24 mouse cellular contexts compared by ENCODE assay signal in the genomic region with DNA sequence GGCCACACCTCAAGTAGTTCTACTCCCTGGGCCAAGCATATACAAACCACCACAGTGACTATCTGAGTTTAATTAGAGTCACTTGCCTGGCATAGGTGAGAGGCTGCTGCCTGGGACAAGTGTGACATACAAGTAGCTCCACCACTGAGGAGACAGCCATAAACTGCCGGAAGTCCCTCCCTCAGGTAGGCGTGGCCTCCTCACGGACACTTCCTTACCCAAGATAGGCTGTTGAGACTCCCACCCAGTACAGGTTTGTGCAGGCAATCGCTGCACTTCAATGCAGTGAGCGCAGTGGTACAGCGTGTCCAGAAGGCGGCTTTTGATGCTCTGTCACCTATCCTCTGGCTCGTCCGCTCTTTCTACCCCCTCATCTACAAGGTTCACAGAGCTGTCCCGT. TPM values are rescaled to one million over a fixed set of nuclear protein-coding genes. Genes with fewer than 3 reads are reported as not detected.
DNase-seq lines count a peak whose midpoint lies in the region; ATAC-seq and TF ChIP-seq lines count a peak whose summit lies in the region.
"Had no signal": no experiment of that assay in that cellular context is flagged by ENCODE, and none has a peak within 500 bp of the region (broad histone marks: within the 10 kb centered on the region; RNA-seq: fewer than 3 reads in every experiment).

No protein-coding gene starts in this region.

- no peaks in the 10 kb centered on the region for H3K36me3 ChIP-seq in forebrain, embryonic 16.5 days (ENCODE audit: control insufficient read depth, insufficient read depth)
- H3K36me3 ChIP-seq in forebrain, embryonic 11.5 days (ENCODE audit: control insufficient read depth, insufficient read depth, low read length), result no peaks in the 10 kb centered on the region
- no peaks in the 10 kb centered on the region for H3K36me3 ChIP-seq in ES-E14 (ENCODE audit: control insufficient read depth, insufficient read depth, low read length, poor library complexity, severe bottlenecking)
- H3K36me3 ChIP-seq: embryonic facial prominence, embryonic 10.5 days; heart, embryonic 10.5 days; heart, embryonic 15.5 days; hindbrain, embryonic 13.5 days had no signal

- 63% methylated on average over 10 of the region's 10 CpGs for WGBS in forebrain, embryonic 16.5 days
- WGBS in forebrain, embryonic 11.5 days, result 68% methylated on average over 10 of the region's 10 CpGs
- 56% methylated on average over 10 of the region's 10 CpGs for WGBS in lung, adult 2 months

- no peak for DNase-seq in forebrain, embryonic 11.5 days (ENCODE audit: low spot score)
- peak; percentile 10 for DNase-seq in CD4-positive helper T cell, adult 2 months (ENCODE audit: low read depth, low spot score)
- peak; percentile 78 for DNase-seq in ES-E14 (ENCODE audit: low read depth, low spot score)
- DNase-seq in lung, adult 2 months, result no peak
- DNase-seq in embryo, embryonic 10.5 days (ENCODE audit: low spot score), result no peak
- no peak for DNase-seq in heart, adult 11 months
- DNase-seq: adrenal gland, postnatal 14 days; cerebellum, adult 18-20 months; cerebellum, adult 9-11 months; cerebellum, postnatal 36 days; gastrocnemius, postnatal 36 days; heart, adult 18-20 months; heart, postnatal 14 days; kidney, adult 18-20 months had no signal

- no peak overlapping the region for H3K9ac ChIP-seq in forebrain, embryonic 16.5 days (replicated peaks; ENCODE audit: low read depth, low read length)
- no peak overlapping the region for H3K9ac ChIP-seq in forebrain, embryonic 11.5 days (ENCODE audit: low read length)
- H3K9ac ChIP-seq in ES-E14 (ENCODE audit: insufficient read depth, low read depth, low read length, poor library complexity, severe bottlenecking), result peak overlapping the region; percentile 39; the same call in 1 of the 2 replicates
- H3K9ac ChIP-seq: heart, embryonic 15.5 days; hindbrain, embryonic 13.5 days had no signal

- no peaks in the 10 kb centered on the region for H3K4me1 ChIP-seq in forebrain, embryonic 16.5 days (replicated peaks; ENCODE audit: control insufficient read depth, insufficient read depth, low read length)
- H3K4me1 ChIP-seq in forebrain, embryonic 11.5 days (replicated peaks; ENCODE audit: control insufficient read depth, insufficient read depth, low read length), result peaks cover 3% of the 10 kb centered on the region; the same call in 1 of the 2 replicates
- peaks cover 3 to 6% of the 10 kb centered on the region in 2 experiments; a peak in 2 of 4 replicates for H3K4me1 ChIP-seq in ES-E14 (ENCODE audit: control insufficient read depth in 2 of 2, insufficient read depth in 2 of 2, low read length in 2 of 2, poor library complexity in 1 of 2)
- no peaks in the 10 kb centered on the region for H3K4me1 ChIP-seq in lung, adult 2 months (ENCODE audit: control insufficient read depth, insufficient read depth, low read length)
- H3K4me1 ChIP-seq: heart, embryonic 15.5 days; hindbrain, embryonic 13.5 days had no signal

- no peak overlapping the region for H3K4me3 ChIP-seq in forebrain, embryonic 16.5 days (replicated peaks; ENCODE audit: low read length)
- no peak overlapping the region for H3K4me3 ChIP-seq in forebrain, embryonic 11.5 days (ENCODE audit: low read depth, low read length)
- peak overlapping the region in 1 of 2 experiments; percentile 55; a peak in 2 of 4 replicates for H3K4me3 ChIP-seq in ES-E14 (ENCODE audit: insufficient read depth in 1 of 2, low read depth in 1 of 2, low read length in 2 of 2, poor library complexity in 1 of 2, severe bottlenecking in 1 of 2)
- H3K4me3 ChIP-seq in lung, adult 2 months (replicated peaks; ENCODE audit: extremely low read depth, low read depth, low read length), result no peak overlapping the region
- H3K4me3 ChIP-seq: embryonic facial prominence, embryonic 10.5 days; heart, embryonic 10.5 days; heart, embryonic 15.5 days; hindbrain, embryonic 13.5 days had no signal

- TF ChIP-seq POLR2A in lung, adult 2 months (IDR thresholded peaks at IDR 0.05; ENCODE audit: borderline replicate concordance, extremely low read depth, low read depth, low read length), result no peak

- ATAC-seq in forebrain, embryonic 16.5 days, result peak; percentile 38; the same call in 1 of the 2 replicates
- ATAC-seq in forebrain, embryonic 11.5 days (replicated peaks; ENCODE audit: low FRiP score), result no peak
- ATAC-seq: forebrain, embryonic 14.5 days; hindbrain, postnatal 0 days had no signal

- no peak overlapping the region for H3K27ac ChIP-seq in forebrain, embryonic 16.5 days (ENCODE audit: low read length)
- H3K27ac ChIP-seq in forebrain, embryonic 11.5 days (ENCODE audit: low read depth, low read length), result no peak overlapping the region
- H3K27ac ChIP-seq in ES-E14 (ENCODE audit: insufficient read depth, low read depth, low read length, poor library complexity, severe bottlenecking), result no peak overlapping the region
- H3K27ac ChIP-seq: embryonic facial prominence, embryonic 10.5 days; heart, embryonic 10.5 days; heart, embryonic 15.5 days; hindbrain, embryonic 13.5 days; hindbrain, postnatal 0 days had no signal

- in situ Hi-C loops in ES-E14 (cut with MboI; ENCODE audit: low sequenced_read_pairs in 2 of 2, unreplicated experiment in 2 of 2), result no loop called here

- H3K4me2 ChIP-seq in forebrain, embryonic 16.5 days (ENCODE audit: low read length), result no peak overlapping the region
- no peak overlapping the region for H3K4me2 ChIP-seq in forebrain, embryonic 11.5 days (ENCODE audit: low read depth, low read length, severe bottlenecking)
- H3K4me2 ChIP-seq: heart, embryonic 15.5 days; hindbrain, embryonic 13.5 days had no signal

- no peaks in the 10 kb centered on the region for H3K9me3 ChIP-seq in forebrain, embryonic 16.5 days (ENCODE audit: control insufficient read depth, low read length)
- no peaks in the 10 kb centered on the region for H3K9me3 ChIP-seq in forebrain, embryonic 11.5 days (ENCODE audit: control insufficient read depth, low read length)
- H3K9me3 ChIP-seq in ES-E14 (ENCODE audit: control insufficient read depth, insufficient read depth, low read depth, low read length), result no peaks in the 10 kb centered on the region
- H3K9me3 ChIP-seq: embryonic facial prominence, embryonic 10.5 days; heart, embryonic 10.5 days; heart, embryonic 15.5 days; hindbrain, embryonic 13.5 days had no signal

- TF ChIP-seq CTCF in lung, adult 2 months (IDR thresholded peaks at IDR 0.05; ENCODE audit: insufficient read depth, low read length), result no peak

- no peaks in the 10 kb centered on the region for H3K27me3 ChIP-seq in forebrain, embryonic 16.5 days (replicated peaks; ENCODE audit: control insufficient read depth, insufficient read depth, low read length)
- H3K27me3 ChIP-seq in forebrain, embryonic 11.5 days (ENCODE audit: control insufficient read depth, insufficient read depth, low read length), result peaks cover 5% of the 10 kb centered on the region; the same call in 1 of the 2 replicates

TF ChIP-seq in ES-E14, 5 proteins besides CTCF, POLR2A, EP300 and RAD21:
- TF ChIP-seq ZNF384 (IDR thresholded peaks at IDR 0.05; ENCODE audit: low read depth, low read length) (no peak), MAFK (IDR thresholded peaks at IDR 0.05; ENCODE audit: insufficient read depth, low read depth, low read length) (no peak)

RNA-seq across cellular contexts. Expression of a gene that starts 22.1 kb away (rescaled TPM):
- polyA plus RNA-seq in forebrain, embryonic 16.5 days (2015; fragmentation: Nextera tagmentation; extraction: Ambion mirVana), result not detected in 2 replicates
- 0.44 and 0.55 TPM in 2 replicates for polyA plus RNA-seq in forebrain, embryonic 11.5 days (2014; fragmentation: Nextera tagmentation; extraction: Ambion mirVana)
- 0.37 and 0.76 TPM in 2 replicates for total RNA-seq in ES-E14 (2012; rRNA removed)
- polyA plus RNA-seq in lung, adult 2 months (2012; rRNA removed), result not detected in 2 replicates
- total RNA-seq: gastrocnemius, adult 8-10 months; gastrocnemius, postnatal 36 days; heart, adult 18-20 months; heart, postnatal 14 days; hematopoietic stem cell, adult 5-6 weeks; hindbrain, postnatal 0 days had no signal
- polyA plus RNA-seq: forebrain, embryonic 14.5 days; heart, embryonic 15.5 days; hindbrain, postnatal 0 days; intestine, embryonic 14.5 days had no signal

Comparison
In these comparisons a context has a peak if more than half of its experiments do, and no peak if none do; other contexts are left out.
1. DNase-seq: peak in CD4-positive helper T cell, adult 2 months (single experiment) and ES-E14 (single experiment); none in forebrain, embryonic 11.5 days (single experiment), lung, adult 2 months (single experiment), embryo, embryonic 10.5 days (single experiment) and heart, adult 11 months (single experiment).